Mouse (Mus musculus) MEL (cell line): ENCODE results near the gene 4930550C14Rik.

ENCODE experiments used
- CTCF ChIP-seq, 3 experiments: IDR thresholded peaks in 2 of 3; conservative IDR thresholded peaks in 1 of 3; 2 replicates each; pipeline ENCODE4 v1.5.1; 2011 to 2012; ENCODE audit warnings: low read length in 3 of 3, low read depth in 2 of 3, mild to moderate bottlenecking in 2 of 3, improper control_type of control experiment in 1 of 3, inconsistent platforms in 1 of 3, mixed read lengths in 1 of 3, moderate library complexity in 1 of 3; ENCODE audit not compliant: control insufficient read depth in 1 of 3, insufficient read depth in 1 of 3, poor library complexity in 1 of 3, severe bottlenecking in 1 of 3
- EP300 ChIP-seq, 2 experiments: IDR thresholded peaks; 2 replicates each; pipeline ENCODE4 v1.6.1; 2011; ENCODE audit warnings: improper control_type of control experiment in 2 of 2, low read length in 2 of 2, low read depth in 1 of 2, mild to moderate bottlenecking in 1 of 2
- GABPA ChIP-seq: IDR thresholded peaks from 2 replicates; pipeline ENCODE4 v1.6.1; 2012; ENCODE audit warnings: low read depth, mild to moderate bottlenecking, inconsistent platforms, low read length, improper control_type of control experiment, moderate library complexity
- MEF2A ChIP-seq: IDR thresholded peaks from 2 replicates; pipeline ENCODE4 v1.6.1; 2014; ENCODE audit warnings: low read depth, mild to moderate bottlenecking, inconsistent platforms, low read length, improper control_type of control experiment; ENCODE audit not compliant: poor library complexity, insufficient replicate concordance, severe bottlenecking; ENCODE audit errors: extremely low read depth
- MXI1 ChIP-seq: IDR thresholded peaks from 2 replicates; pipeline ENCODE4 v1.6.1; 2011; ENCODE audit warnings: mild to moderate bottlenecking, low read depth, low read length, improper control_type of control experiment
- MYC ChIP-seq: IDR thresholded peaks from 2 replicates; pipeline ENCODE4 v1.6.1; 2011; ENCODE audit warnings: low read depth, mild to moderate bottlenecking, low read length, improper control_type of control experiment, moderate library complexity
- NRF1 ChIP-seq: IDR thresholded peaks from 2 replicates; pipeline ENCODE4 v1.6.1; 2014; ENCODE audit warnings: low read depth, mild to moderate bottlenecking, inconsistent platforms, low read length, improper control_type of control experiment, moderate library complexity; ENCODE audit not compliant: poor library complexity, insufficient read depth, severe bottlenecking
- POLR2A ChIP-seq, 2 experiments: IDR thresholded peaks; 2 replicates each; pipeline ENCODE4 v1.6.1; 2011 to 2012; ENCODE audit warnings: low read length in 2 of 2, mild to moderate bottlenecking in 2 of 2, control low read depth in 1 of 2, improper control_type of control experiment in 1 of 2, low read depth in 1 of 2, moderate library complexity in 1 of 2; ENCODE audit not compliant: control insufficient read depth in 1 of 2, insufficient read depth in 1 of 2, poor library complexity in 1 of 2
- POLR2AphosphoS5 ChIP-seq: IDR thresholded peaks from 2 replicates; pipeline ENCODE4 v1.6.1; 2012; ENCODE audit warnings: low read depth, borderline replicate concordance, mild to moderate bottlenecking, inconsistent platforms, low read length, moderate library complexity, mixed read lengths
- RAD21 ChIP-seq: IDR thresholded peaks from 2 replicates; pipeline ENCODE4 v1.6.1; 2011; ENCODE audit warnings: mild to moderate bottlenecking, low read depth, low read length, improper control_type of control experiment
- SIN3A ChIP-seq: IDR thresholded peaks from 2 replicates; pipeline ENCODE4 v1.6.1; 2012; ENCODE audit warnings: low read length, improper control_type of control experiment, inconsistent platforms
- ZKSCAN1 ChIP-seq: IDR thresholded peaks from 2 replicates; pipeline ENCODE4 v1.6.1; 2012; ENCODE audit warnings: low read depth, mild to moderate bottlenecking, inconsistent platforms, low read length, improper control_type of control experiment, moderate library complexity
- ZNF384 ChIP-seq: IDR thresholded peaks from 2 replicates; pipeline ENCODE4 v1.6.1; 2012; ENCODE audit warnings: low read depth, mild to moderate bottlenecking, inconsistent platforms, low read length, improper control_type of control experiment

DNA sequence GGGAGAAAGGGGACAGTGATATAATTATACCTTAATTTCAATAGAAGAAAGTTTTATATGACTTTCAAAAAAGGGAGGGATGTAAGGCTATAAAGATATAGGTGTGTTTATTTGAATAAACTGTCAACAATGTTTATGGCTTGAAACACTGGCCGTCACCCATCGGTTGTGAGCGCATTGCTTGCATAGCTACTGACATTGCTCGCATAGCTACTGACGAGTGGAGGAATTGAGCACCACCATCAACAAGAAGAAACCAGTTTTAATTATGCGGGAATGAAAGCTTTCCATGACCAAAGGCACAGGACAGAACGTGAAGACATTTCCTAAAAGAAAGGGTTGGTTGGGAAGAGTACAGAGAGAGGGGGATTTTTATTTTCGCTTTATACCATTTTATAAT, 979 bp upstream of the 4930550C14Rik start:
- TF ChIP-seq ZNF384 (no peak), CTCF (IDR thresholded peaks at IDR 0.05 in 2 of 3, conservative IDR thresholded peaks at IDR 0.05 in 1 of 3; ENCODE audit: control insufficient read depth in 1 of 3, insufficient read depth in 1 of 3, low read depth in 2 of 3, low read length in 3 of 3, poor library complexity in 1 of 3, severe bottlenecking in 1 of 3) (no peak), POLR2A (IDR thresholded peaks at IDR 0.05; ENCODE audit: control insufficient read depth in 1 of 2, insufficient read depth in 1 of 2, low read depth in 1 of 2, low read length in 2 of 2, poor library complexity in 1 of 2) (no peak), MXI1 (no peak), RAD21 (no peak), NRF1 (no peak), SIN3A (no peak), EP300 (IDR thresholded peaks at IDR 0.05; ENCODE audit: low read depth in 1 of 2, low read length in 2 of 2) (no peak), ZKSCAN1 (no peak), GABPA (no peak), POLR2AphosphoS5 (no peak), MEF2A (no peak), MYC (no peak)
